Mouse (Mus musculus) limb, embryonic 13.5 days (tissue): ENCODE results near the gene D430041D05Rik. TPM values are rescaled to one million over a fixed set of nuclear protein-coding genes. Genes with fewer than 3 reads are reported as not detected.

Source experiments
- ATAC-seq: fragments of 200-750 bp; cut with Nextera tagmentation; 2 replicates; pipeline ENCODE4 v1.8.0; 2017; ENCODE audit warnings: low read depth, moderate number of reproducible peaks, moderate TSS enrichment; ENCODE audit not compliant: low FRiP score
- H3K27ac ChIP-seq: fragments of 300-500 bp; sonication (generic); 2 replicates; pipeline ENCODE4 v1.5.1; 2015; ENCODE audit warnings: inconsistent platforms, mild to moderate bottlenecking, moderate library complexity
- H3K27me3 ChIP-seq: fragments of 300-500 bp; sonication (generic); 2 replicates; pipeline ENCODE4 v1.6.1; 2015; ENCODE audit warnings: mild to moderate bottlenecking, inconsistent platforms
- H3K36me3 ChIP-seq: fragments of 300-500 bp; sonication (generic); 2 replicates; pipeline ENCODE4 v1.6.1; 2015; ENCODE audit warnings: inconsistent platforms, mild to moderate bottlenecking, moderate library complexity
- H3K4me1 ChIP-seq: fragments of 300-500 bp; sonication (generic); 2 replicates; pipeline ENCODE4 v1.6.1; 2015; ENCODE audit warnings: inconsistent platforms
- H3K4me2 ChIP-seq: fragments of 300-500 bp; sonication (generic); replicated peaks from 2 replicates; pipeline ENCODE4 v1.6.1; 2015; ENCODE audit warnings: inconsistent platforms, mild to moderate bottlenecking, moderate library complexity
- H3K4me3 ChIP-seq: fragments of 300-500 bp; sonication (generic); 2 replicates; pipeline ENCODE4 v1.5.1; 2015; ENCODE audit warnings: moderate library complexity, mild to moderate bottlenecking, inconsistent platforms
- H3K9ac ChIP-seq: fragments of 300-500 bp; sonication (generic); 2 replicates; pipeline ENCODE4 v1.6.1; 2015; ENCODE audit warnings: mild to moderate bottlenecking, inconsistent platforms
- H3K9me3 ChIP-seq: fragments of 300-500 bp; sonication (generic); 2 replicates; pipeline ENCODE4 v1.6.1; 2016; ENCODE audit warnings: inconsistent platforms
- WGBS: fragments of 180-500 bp; shearing (Covaris S2); methylation state at CpG from one replicate; pipeline ENCODE4 v1.1.7; 2015; 5-methylcytosine and 5-hydroxymethylcytosine counted together
- polyA plus RNA-seq: library from polyadenylated mRNA; unstranded; fragments of >200 nt; fragmentation: Nextera tagmentation; extraction: Ambion mirVana; gene quantifications from 2 replicates; pipeline ENCODE4 v1.2.1, GENCODE M21; 2015

D430041D05Rik gene
- polyA plus RNA-seq, 1 experiment from 2014 or later = 0.97 TPM

DNA sequence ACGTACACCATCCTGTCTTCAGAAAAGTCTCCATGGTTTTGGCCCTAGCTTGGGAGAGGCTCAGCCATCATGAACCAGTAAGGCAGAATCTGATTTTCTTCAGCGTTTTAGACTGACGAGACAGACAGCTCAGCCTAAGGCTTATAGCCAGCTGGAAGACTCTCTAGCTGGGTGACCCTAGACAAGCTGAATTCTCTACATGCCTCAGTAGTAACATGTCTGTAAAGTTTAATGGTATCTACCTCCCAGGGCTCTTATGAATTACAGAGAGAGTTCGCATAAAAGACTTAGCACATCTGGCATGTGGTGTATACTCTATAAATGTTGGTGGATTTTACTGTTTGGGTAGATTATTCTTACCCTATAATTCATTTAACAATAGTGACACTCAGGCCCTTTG is 78.1 kb downstream of the D430041D05Rik start:
- WGBS = 42% methylated on average over 4 of the region's 4 CpGs
- no peaks in the 10 kb centered on the region for H3K9me3 ChIP-seq

DNA sequence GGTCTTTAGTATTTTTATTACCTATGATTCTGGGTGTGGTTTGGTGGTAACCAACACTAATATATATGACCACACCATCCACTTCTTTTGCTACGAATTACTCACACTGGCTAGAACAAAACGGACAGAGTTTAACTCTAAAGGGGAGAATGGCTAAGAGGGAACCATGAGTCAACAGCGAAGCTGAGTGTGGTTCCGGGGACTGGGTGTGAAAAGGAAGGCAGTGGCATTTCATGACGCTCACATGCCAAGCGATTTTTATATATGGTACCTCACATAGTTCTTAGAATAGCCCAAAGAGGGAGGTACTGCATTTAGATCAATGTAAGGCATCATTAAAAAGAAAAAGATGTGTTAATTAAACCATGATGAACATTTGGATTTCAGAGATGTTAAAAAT is 79.6 kb downstream of the D430041D05Rik start:
- Histone ChIP-seq H3K4me2 (no peak overlapping the region), H3K9me3 (no peaks in the 10 kb centered on the region), H3K27ac (no peak overlapping the region), H3K4me1 (peaks cover 23% of the 10 kb centered on the region), H3K9ac (no peak overlapping the region), H3K4me3 (no peak overlapping the region), H3K27me3 (peaks cover 7% of the 10 kb centered on the region; the same call in 1 of the 2 replicates), H3K36me3 (no peaks in the 10 kb centered on the region)
- WGBS = 78% methylated on average over 6 of the region's 6 CpGs
- ATAC-seq = no peak

More for the DNA sequence above, 78.1 kb downstream of the D430041D05Rik start:
- Histone ChIP-seq H3K27me3 (peaks cover 7% of the 10 kb centered on the region; the same call in 1 of the 2 replicates), H3K4me3 (no peak overlapping the region), H3K36me3 (no peaks in the 10 kb centered on the region), H3K9ac (no peak overlapping the region), H3K4me1 (peaks cover 23% of the 10 kb centered on the region), H3K27ac (no peak overlapping the region), H3K4me2 (no peak overlapping the region)
- ATAC-seq = peak; percentile 68; the same call in 1 of the 2 replicates

DNA sequence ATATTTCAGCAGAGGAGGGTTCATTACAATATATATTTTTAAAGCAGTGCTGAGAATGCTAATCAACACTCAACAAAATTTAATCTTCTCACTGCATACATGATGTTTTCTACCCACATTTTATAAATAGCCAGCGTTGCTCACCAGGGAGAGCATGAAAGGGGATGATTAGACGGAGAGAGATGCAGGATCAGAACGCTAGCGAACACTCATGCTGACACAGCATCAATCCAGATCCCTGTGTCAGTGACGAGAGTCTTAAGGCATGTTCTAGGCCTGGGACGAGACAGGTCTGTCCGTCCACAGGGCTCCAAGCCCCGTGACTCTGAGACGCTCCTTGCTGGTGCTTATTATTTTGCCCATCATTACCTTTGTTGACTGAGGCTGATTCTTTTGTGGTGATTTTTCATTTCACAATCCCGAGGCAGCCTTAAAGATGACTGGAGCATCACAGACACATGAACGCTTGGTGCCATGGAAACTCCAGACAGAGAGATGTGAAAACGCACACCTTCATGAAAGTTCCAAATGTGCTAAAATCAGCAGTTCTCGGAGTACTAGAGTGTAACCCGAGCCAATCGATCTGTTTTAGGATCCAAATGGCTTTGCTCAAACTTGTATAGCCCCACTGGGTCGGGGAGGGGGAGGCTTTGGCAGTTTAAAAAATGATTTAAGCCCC is 83.6 kb downstream of the D430041D05Rik start:
- no peak for ATAC-seq
- Histone ChIP-seq H3K9me3 (no peaks in the 10 kb centered on the region), H3K4me3 (no peak overlapping the region), H3K9ac (no peak overlapping the region), H3K4me1 (peaks cover 6% of the 10 kb centered on the region; the same call in 1 of the 2 replicates), H3K36me3 (no peaks in the 10 kb centered on the region), H3K27ac (no peak overlapping the region), H3K4me2 (no peak overlapping the region), H3K27me3 (peaks cover 4% of the 10 kb centered on the region; the same call in 1 of the 2 replicates)
- 56% methylated on average over 16 of the region's 16 CpGs for WGBS

DNA sequence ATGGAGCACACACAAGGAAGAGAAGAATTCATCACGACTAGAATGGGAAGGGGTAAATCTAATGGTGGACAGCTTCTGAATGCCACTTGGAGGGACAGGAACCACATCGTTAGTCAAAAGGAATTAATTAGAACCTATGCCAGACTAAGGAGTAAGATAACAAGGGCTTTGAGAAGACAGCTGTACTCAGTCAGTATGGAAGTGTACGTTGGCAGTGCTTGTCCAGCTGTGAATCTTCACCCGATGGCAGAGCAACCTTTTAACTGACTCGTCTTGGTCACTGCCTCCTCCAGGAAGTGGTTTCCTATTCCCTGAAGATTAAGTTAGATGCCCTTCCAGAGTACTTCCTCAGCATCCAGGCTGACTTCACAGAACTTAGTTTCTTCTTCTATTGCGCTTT is 87.0 kb downstream of the D430041D05Rik start:
- no peak for ATAC-seq
- 74% methylated on average over 6 of the region's 6 CpGs for WGBS
- Histone ChIP-seq H3K4me2 (no peak overlapping the region), H3K4me3 (no peak overlapping the region), H3K9me3 (no peaks in the 10 kb centered on the region), H3K27ac (no peak overlapping the region), H3K36me3 (no peaks in the 10 kb centered on the region), H3K4me1 (peaks cover 13% of the 10 kb centered on the region), H3K9ac (no peak overlapping the region), H3K27me3 (peaks cover 6% of the 10 kb centered on the region; the same call in 1 of the 2 replicates)

DNA sequence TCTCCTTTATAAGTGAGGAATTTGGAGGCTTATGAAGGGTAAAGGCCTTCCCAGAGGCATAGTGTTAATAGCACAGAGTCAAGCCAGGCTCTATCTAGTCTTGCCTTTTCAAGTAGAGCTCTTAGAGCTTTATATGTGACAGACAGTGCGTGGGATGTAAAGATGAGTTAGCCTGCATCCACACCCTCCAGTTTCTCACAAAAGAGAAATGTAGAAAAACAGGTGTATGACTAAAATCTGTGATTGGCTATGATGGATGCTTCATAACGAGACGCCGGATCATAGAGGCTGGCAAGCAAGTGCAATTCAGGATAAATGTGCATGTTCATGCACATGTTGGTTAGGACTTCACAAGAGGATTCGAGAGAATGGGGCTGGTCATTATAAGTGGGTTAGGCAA is 87.5 kb downstream of the D430041D05Rik start:
- 84% methylated on average over 5 of the region's 5 CpGs for WGBS
- no peak for ATAC-seq
- H3K27me3 ChIP-seq = peaks cover 8% of the 10 kb centered on the region; the same call in 1 of the 2 replicates

DNA sequence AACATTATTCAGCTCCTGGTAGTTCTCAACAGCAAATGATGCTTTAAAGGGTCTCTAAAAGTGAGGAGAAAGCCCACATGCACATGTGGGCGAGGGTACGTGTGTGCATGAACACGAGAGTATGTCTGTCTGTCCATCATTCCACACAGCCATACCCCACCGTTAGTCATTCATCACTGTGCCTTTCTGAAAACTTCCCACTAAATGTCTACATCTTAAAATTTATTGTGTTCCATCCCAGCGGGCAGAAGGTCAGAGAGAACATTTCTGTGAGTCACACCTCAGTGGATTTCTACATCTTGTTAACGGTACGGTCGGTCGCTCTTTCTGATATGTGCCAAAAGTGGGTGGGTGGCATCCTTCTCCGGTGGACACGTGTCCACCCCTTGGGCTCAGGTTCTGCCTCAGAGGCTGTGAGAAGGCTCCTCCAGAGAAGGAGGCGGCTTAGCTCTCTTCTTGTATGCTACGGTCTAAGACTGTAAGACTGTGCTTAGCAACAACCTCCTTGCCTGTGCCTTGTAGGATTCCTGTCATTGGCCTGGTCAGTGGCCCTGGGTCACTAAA is 90.7 kb downstream of the D430041D05Rik start:
- 0 out of 2 replicates have a peak, but pooled peaks cover 11% of the 10 kb centered on the region for H3K27me3 ChIP-seq
- peaks cover 20% of the 10 kb centered on the region for H3K4me1 ChIP-seq
- no peak overlapping the region for H3K4me3 ChIP-seq
- no peak overlapping the region for H3K27ac ChIP-seq
- 89% methylated on average over 13 of the region's 13 CpGs for WGBS
- no peak overlapping the region for H3K4me2 ChIP-seq
- H3K36me3 ChIP-seq = no peaks in the 10 kb centered on the region
- no peak for ATAC-seq
- no peaks in the 10 kb centered on the region for H3K9me3 ChIP-seq
- H3K9ac ChIP-seq = no peak overlapping the region

More for the DNA sequence above, 87.5 kb downstream of the D430041D05Rik start:
- Histone ChIP-seq H3K4me1 (peaks cover 18% of the 10 kb centered on the region), H3K4me3 (no peak overlapping the region), H3K36me3 (no peaks in the 10 kb centered on the region), H3K9ac (no peak overlapping the region), H3K27ac (no peak overlapping the region), H3K9me3 (no peaks in the 10 kb centered on the region), H3K4me2 (no peak overlapping the region)

DNA sequence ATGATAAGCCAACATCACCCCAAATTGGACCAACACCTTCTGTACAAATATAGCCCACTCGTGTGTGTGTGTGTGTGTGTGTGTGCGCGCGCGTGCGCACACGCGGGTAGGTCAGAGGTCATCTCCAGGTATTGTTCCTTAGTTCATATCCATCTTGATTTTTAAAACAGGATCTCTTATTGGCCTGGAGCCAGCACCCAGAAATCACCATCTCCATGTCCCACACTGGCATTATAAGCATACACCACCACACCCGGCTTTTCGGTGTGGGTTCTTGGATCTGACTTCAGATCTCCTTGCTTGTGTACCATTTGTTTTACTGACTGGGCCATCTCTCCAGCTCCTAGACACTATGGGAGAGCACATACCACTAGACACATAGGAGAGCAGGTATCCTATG is 91.4 kb downstream of the D430041D05Rik start:
- H3K4me2 ChIP-seq = no peak overlapping the region
- no peak overlapping the region for H3K4me3 ChIP-seq
- ATAC-seq = no peak
- no peaks in the 10 kb centered on the region for H3K9me3 ChIP-seq
- WGBS = 95% methylated on average over 10 of the region's 10 CpGs
- H3K27me3 ChIP-seq = 0 out of 2 replicates have a peak, but pooled peaks cover 11% of the 10 kb centered on the region
- no peak overlapping the region for H3K9ac ChIP-seq
- peaks cover 20% of the 10 kb centered on the region for H3K4me1 ChIP-seq
- H3K27ac ChIP-seq = no peak overlapping the region
- no peaks in the 10 kb centered on the region for H3K36me3 ChIP-seq

DNA sequence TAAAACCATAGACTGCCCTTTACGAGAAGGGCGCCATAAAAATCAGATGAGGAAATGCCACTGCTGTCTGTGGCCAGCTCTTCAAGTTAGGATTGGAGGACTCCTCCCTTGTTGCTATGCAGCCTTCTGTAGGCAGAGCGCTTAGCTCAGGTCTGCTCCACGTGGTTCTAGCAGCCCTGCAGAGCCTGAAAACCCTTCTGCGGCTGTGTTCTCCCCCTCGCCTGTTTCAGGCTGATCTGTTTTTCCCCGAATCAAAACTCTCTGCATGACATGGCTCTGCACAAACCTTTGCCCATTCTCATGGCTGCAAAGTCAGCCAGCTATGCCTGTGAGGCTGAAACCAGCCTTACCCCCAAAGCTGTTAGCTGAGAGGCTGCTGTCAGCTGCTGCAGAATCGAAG is 91.9 kb downstream of the D430041D05Rik start:
- Histone ChIP-seq H3K4me2 (no peak overlapping the region; the same call in 1 of the 2 replicates), H3K4me1 (peaks cover 20% of the 10 kb centered on the region), H3K9ac (no peak overlapping the region), H3K27me3 (0 out of 2 replicates have a peak, but pooled peaks cover 11% of the 10 kb centered on the region), H3K36me3 (no peaks in the 10 kb centered on the region), H3K27ac (no peak overlapping the region; the same call in 1 of the 2 replicates), H3K4me3 (no peak overlapping the region), H3K9me3 (no peaks in the 10 kb centered on the region)
- peak; percentile 77 for ATAC-seq
- WGBS = 25% methylated on average over 8 of the region's 8 CpGs

DNA sequence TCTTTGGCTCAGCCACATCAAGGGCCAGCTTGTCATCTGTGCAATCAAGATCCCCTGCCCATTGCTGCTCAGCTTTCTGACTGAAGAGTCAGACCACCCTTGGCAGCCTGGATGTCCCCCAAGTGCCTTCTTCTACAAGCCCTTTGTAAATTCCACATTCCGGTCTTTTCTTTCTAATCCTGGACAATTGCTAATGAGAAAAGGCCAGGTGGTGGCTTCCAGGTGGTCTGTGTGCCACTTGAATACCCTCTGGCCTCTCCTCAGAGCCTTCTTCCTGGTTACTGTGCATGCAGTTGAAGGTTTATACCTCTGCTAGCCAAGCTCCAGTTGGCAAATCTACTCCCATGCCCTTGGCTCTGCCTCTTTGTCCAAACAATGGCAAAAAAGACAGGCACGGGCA is 92.6 kb downstream of the D430041D05Rik start:
- no peak overlapping the region for H3K9ac ChIP-seq
- H3K4me2 ChIP-seq = no peak overlapping the region
- H3K36me3 ChIP-seq = no peaks in the 10 kb centered on the region
- H3K4me3 ChIP-seq = no peak overlapping the region
- H3K27ac ChIP-seq = no peak overlapping the region
- H3K9me3 ChIP-seq = no peaks in the 10 kb centered on the region
- H3K27me3 ChIP-seq = 0 out of 2 replicates have a peak, but pooled peaks cover 8% of the 10 kb centered on the region
- 60% methylated on average over 2 of the region's 2 CpGs for WGBS
- H3K4me1 ChIP-seq = peaks cover 20% of the 10 kb centered on the region
- no peak for ATAC-seq

DNA sequence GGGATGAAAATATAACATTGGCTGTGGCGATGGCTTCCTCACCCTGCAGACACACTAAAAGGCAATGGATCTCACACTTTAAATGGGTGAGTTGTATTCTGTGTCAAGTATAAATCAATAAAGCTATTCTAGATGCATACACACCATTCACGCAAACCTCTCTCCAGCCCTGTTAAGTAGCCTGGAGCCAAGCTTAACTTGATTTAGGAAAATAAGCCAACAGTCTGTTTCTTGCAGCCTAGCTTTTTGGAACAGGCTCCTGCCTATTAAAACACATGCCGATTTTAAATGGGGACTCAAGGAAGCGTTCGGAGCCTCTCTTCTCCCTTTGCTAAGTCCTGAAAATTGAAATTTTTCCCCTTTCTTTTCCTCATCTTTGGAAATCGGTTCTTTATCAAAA is 93.2 kb downstream of the D430041D05Rik start:
- Histone ChIP-seq H3K4me2 (no peak overlapping the region), H3K9ac (no peak overlapping the region), H3K27me3 (0 out of 2 replicates have a peak, but pooled peaks cover 7% of the 10 kb centered on the region), H3K9me3 (no peaks in the 10 kb centered on the region), H3K4me3 (no peak overlapping the region), H3K4me1 (peaks cover 20% of the 10 kb centered on the region), H3K27ac (no peak overlapping the region), H3K36me3 (no peaks in the 10 kb centered on the region)
- ATAC-seq = no peak
- WGBS = 68% methylated on average over 6 of the region's 6 CpGs

DNA sequence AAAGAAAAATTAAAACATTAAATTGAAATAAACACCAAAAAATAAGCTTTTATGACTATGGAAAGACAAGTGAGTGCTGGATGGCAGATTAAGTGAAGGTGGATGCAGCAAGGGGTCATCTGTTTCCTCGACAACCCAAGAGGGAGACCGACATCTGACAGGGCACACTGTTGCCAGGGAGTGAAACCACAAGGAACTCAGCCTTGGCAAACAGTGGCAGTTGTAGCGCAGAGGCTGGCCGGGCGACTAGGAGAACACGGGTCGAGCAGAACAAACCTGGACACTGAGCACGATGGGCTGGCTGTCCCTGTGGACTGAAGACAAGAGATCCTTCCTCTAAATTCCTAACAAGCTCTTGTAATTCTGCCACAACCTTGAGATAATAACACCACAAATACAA is 94.3 kb downstream of the D430041D05Rik start:
- Histone ChIP-seq H3K4me3 (no peak overlapping the region), H3K9me3 (no peaks in the 10 kb centered on the region), H3K9ac (no peak overlapping the region), H3K27ac (no peak overlapping the region), H3K36me3 (no peaks in the 10 kb centered on the region), H3K4me1 (peaks cover 17% of the 10 kb centered on the region), H3K27me3 (0 out of 2 replicates have a peak, but pooled peaks cover 7% of the 10 kb centered on the region), H3K4me2 (no peak overlapping the region)
- 87% methylated on average over 8 of the region's 8 CpGs for WGBS
- ATAC-seq = no peak

DNA sequence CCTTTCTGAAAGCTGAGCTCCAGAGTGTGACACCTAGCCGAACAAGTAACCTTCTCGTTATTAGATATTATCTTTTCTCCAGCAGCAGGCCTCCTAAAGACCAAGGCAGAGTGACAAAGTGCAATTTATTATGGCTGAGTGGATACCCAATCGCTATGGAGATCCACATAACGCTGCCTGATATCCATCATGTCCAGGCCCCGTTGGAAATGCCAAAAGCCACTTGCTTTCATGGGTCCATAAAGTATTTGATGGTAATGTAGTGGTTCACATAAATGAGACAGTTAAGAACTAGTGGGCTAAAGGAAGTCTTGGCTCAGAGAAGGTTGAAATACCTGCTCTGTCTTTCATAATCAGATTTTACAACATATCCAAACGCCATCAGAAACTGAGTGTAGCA is 97.6 kb downstream of the D430041D05Rik start:
- no peak overlapping the region for H3K27ac ChIP-seq
- peaks cover under 1% of the 10 kb centered on the region; the same call in 1 of the 2 replicates for H3K4me1 ChIP-seq
- H3K9me3 ChIP-seq = no peaks in the 10 kb centered on the region
- WGBS = 77% methylated on average over 6 of the region's 6 CpGs
- no peak overlapping the region for H3K9ac ChIP-seq
- H3K36me3 ChIP-seq = no peaks in the 10 kb centered on the region
- H3K27me3 ChIP-seq = 0 out of 2 replicates have a peak, but pooled peaks cover 2% of the 10 kb centered on the region
- ATAC-seq = no peak
- no peak overlapping the region for H3K4me2 ChIP-seq
- H3K4me3 ChIP-seq = no peak overlapping the region
